Mouse (Mus musculus): Measurements from ENCODE around the gene Olfr493. TPM values are rescaled to one million over a fixed set of nuclear protein-coding genes. Genes with fewer than 3 reads are reported as not detected.

Olfr493 gene
- not detected in 2 replicates for polyA plus RNA-seq (2015; fragmentation: Nextera tagmentation; extraction: Ambion mirVana)

DNA sequence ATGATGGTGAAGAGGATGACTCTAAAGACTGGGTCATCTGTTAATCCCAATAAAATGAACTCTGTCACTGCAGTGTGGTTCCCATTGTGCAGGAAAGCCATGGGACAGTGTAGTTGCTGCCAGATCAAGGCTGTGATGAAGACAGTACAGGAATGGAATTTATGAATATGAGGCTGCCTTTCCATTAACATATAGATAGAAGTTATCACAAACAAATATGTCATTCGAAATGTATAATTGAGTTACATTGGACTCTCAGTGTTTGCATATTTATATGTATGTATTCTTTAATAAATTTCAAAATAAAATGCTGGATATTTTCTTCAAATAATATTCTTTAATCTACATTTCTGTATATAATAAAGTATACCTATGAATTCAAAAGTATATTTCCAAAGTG is at the start of gene Olfr493:
TSS of gene Olfr493 (minus strand) at position 101 of the 400 bp plus-strand sequence.
- ATAC-seq = no peak
- H3K4me2 ChIP-seq (ENCODE audit: low read depth, low read length) = no peak within 1 kb of the TSS
- no peaks in the 10 kb centered on the region for H3K36me3 ChIP-seq (ENCODE audit: control insufficient read depth, insufficient read depth, low read length)
- no peaks in the 10 kb centered on the region for H3K27me3 ChIP-seq (replicated peaks; ENCODE audit: control insufficient read depth, insufficient read depth, low read length)
- no peak within 1 kb of the TSS for H3K27ac ChIP-seq (ENCODE audit: low read length)
- H3K4me1 ChIP-seq (ENCODE audit: control insufficient read depth, insufficient read depth, low read length) = no peaks in the 10 kb centered on the region
- 66% methylated on average over 1 of the region's 1 CpGs for WGBS
- no peaks in the 10 kb centered on the region for H3K9me3 ChIP-seq (ENCODE audit: control insufficient read depth, low read length)
- no peak within 1 kb of the TSS for H3K9ac ChIP-seq (ENCODE audit: low read depth, low read length)
- no peak within 1 kb of the TSS for H3K4me3 ChIP-seq (ENCODE audit: low read length)

GRCm38 (mm10) chr7:108392867-108393266 is 46.1 kb upstream of the Olfr493 start, which contains the start of gene Olfr495:
Gene Olfr495 (plus strand): TSS chr7:108393167.
- WGBS = 68% methylated on average over 1 of the region's 1 CpGs
- no peak for ATAC-seq
- no peaks in the 10 kb centered on the region for H3K9me3 ChIP-seq (ENCODE audit: control insufficient read depth, low read length)

GRCm38 (mm10) chr7:108365035-108365434 is 18.3 kb upstream of the Olfr493 start, which contains the start of gene Olfr494:
Gene Olfr494 (plus strand): TSS chr7:108365335.
- H3K9me3 ChIP-seq (ENCODE audit: control insufficient read depth, low read length) = no peaks in the 10 kb centered on the region
- no peaks in the 10 kb centered on the region for H3K27me3 ChIP-seq (replicated peaks; ENCODE audit: control insufficient read depth, insufficient read depth, low read length)
- H3K27ac ChIP-seq (ENCODE audit: low read length) = no peak within 1 kb of the TSS
- H3K4me3 ChIP-seq (ENCODE audit: low read length) = no peak within 1 kb of the TSS
- no peaks in the 10 kb centered on the region for H3K4me1 ChIP-seq (ENCODE audit: control insufficient read depth, insufficient read depth, low read length)
- H3K36me3 ChIP-seq (ENCODE audit: control insufficient read depth, insufficient read depth, low read length) = no peaks in the 10 kb centered on the region
- H3K4me2 ChIP-seq (ENCODE audit: low read depth, low read length) = no peak within 1 kb of the TSS
- ATAC-seq = no peak
- no peak within 1 kb of the TSS for H3K9ac ChIP-seq (ENCODE audit: low read depth, low read length)
- WGBS = 78% methylated on average over 3 of the region's 3 CpGs

More at GRCm38 (mm10) chr7:108392867-108393266, 46.1 kb upstream of the Olfr493 start, which contains the start of gene Olfr495:
- H3K4me2 ChIP-seq (ENCODE audit: low read depth, low read length) = no peak within 1 kb of the TSS
- no peak within 1 kb of the TSS for H3K27ac ChIP-seq (ENCODE audit: low read length)
- no peaks in the 10 kb centered on the region for H3K4me1 ChIP-seq (ENCODE audit: control insufficient read depth, insufficient read depth, low read length)
- no peak within 1 kb of the TSS for H3K9ac ChIP-seq (ENCODE audit: low read depth, low read length)
- H3K27me3 ChIP-seq (replicated peaks; ENCODE audit: control insufficient read depth, insufficient read depth, low read length) = no peaks in the 10 kb centered on the region
- H3K4me3 ChIP-seq (ENCODE audit: low read length) = no peak within 1 kb of the TSS
- H3K36me3 ChIP-seq (ENCODE audit: control insufficient read depth, insufficient read depth, low read length) = no peaks in the 10 kb centered on the region

DNA sequence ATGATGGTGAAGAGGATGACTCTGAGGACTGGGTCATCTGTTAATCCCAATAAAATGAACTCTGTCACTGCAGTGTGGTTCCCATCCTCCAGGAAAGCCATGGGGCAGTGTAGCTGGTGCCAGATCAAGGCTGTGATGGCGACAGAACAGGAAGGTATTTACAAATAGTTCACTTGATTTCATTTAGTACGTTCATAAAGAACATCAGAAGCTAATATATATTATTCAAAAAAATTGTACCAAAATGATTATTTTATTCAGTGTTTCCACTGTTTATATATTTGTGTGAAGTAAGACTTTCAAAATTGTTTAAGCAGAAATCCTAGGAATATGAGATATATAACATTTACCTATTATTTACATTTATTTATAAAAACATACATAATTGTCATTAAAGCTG is 23.2 kb downstream of the Olfr493 start, which contains the start of gene Olfr492:
TSS of gene Olfr492 (minus strand) at position 101 of the 400 bp plus-strand sequence.
- ATAC-seq = no peak
- Histone ChIP-seq H3K27me3 (replicated peaks; ENCODE audit: control insufficient read depth, insufficient read depth, low read length) (no peaks in the 10 kb centered on the region), H3K9ac (ENCODE audit: low read depth, low read length) (no peak within 1 kb of the TSS), H3K27ac (ENCODE audit: low read length) (no peak within 1 kb of the TSS), H3K4me3 (ENCODE audit: low read length) (no peak within 1 kb of the TSS), H3K4me2 (ENCODE audit: low read depth, low read length) (no peak within 1 kb of the TSS), H3K4me1 (ENCODE audit: control insufficient read depth, insufficient read depth, low read length) (no peaks in the 10 kb centered on the region), H3K9me3 (ENCODE audit: control insufficient read depth, low read length) (no peaks in the 10 kb centered on the region), H3K36me3 (ENCODE audit: control insufficient read depth, insufficient read depth, low read length) (no peaks in the 10 kb centered on the region)
- WGBS = 78% methylated on average over 2 of the region's 2 CpGs

DNA sequence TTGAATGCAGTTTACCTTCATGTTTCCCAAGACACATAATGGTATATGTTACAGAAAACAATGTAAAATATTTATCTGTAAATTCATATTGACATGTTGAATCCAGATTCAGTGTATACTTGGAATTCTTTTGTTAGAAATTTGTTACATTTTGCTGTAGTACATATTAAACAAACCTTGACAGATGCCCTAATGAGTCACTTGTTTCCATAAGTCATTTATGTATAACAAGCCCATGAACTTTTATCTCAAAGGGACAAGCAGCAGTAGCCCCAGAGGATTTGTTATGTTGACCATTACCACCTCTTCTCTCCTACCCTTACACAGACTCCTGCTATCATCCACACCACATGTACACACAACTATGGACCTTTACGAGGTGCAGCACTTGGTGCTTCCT is 33.6 kb downstream of the Olfr493 start, which contains the start of gene Olfr491:
TSS of gene Olfr491 (plus strand) at position 301 of the 400 bp plus-strand sequence.
- H3K4me1 ChIP-seq (ENCODE audit: control insufficient read depth, insufficient read depth, low read length) = no peaks in the 10 kb centered on the region
- 57% methylated on average over 1 of the region's 1 CpGs for WGBS
- no peak within 1 kb of the TSS for H3K4me3 ChIP-seq (ENCODE audit: low read length)
- no peaks in the 10 kb centered on the region for H3K9me3 ChIP-seq (ENCODE audit: control insufficient read depth, low read length)
- H3K36me3 ChIP-seq (ENCODE audit: control insufficient read depth, insufficient read depth, low read length) = no peaks in the 10 kb centered on the region
- no peaks in the 10 kb centered on the region for H3K27me3 ChIP-seq (replicated peaks; ENCODE audit: control insufficient read depth, insufficient read depth, low read length)
- no peak within 1 kb of the TSS for H3K9ac ChIP-seq (ENCODE audit: low read depth, low read length)
- no peak for ATAC-seq
- H3K4me2 ChIP-seq (ENCODE audit: low read depth, low read length) = no peak within 1 kb of the TSS
- H3K27ac ChIP-seq (ENCODE audit: low read length) = no peak within 1 kb of the TSS

Other genes with a start within 250 kb of the Olfr493 start
- gene Olfr482, start 249.4 kb downstream of the Olfr493 start, polyA plus RNA-seq (2015; fragmentation: Nextera tagmentation; extraction: Ambion mirVana) = 0.06 TPM in 1 of 2 replicates, not detected in the other
- not detected in 2 replicates for gene Olfr483, start 246.1 kb downstream of the Olfr493 start, polyA plus RNA-seq (2015; fragmentation: Nextera tagmentation; extraction: Ambion mirVana)
- gene Olfr484, start 219.5 kb downstream of the Olfr493 start, polyA plus RNA-seq (2015; fragmentation: Nextera tagmentation; extraction: Ambion mirVana) = not detected in 2 replicates
- not detected in 2 replicates for gene Olfr485, start 187.1 kb downstream of the Olfr493 start, polyA plus RNA-seq (2015; fragmentation: Nextera tagmentation; extraction: Ambion mirVana)
- not detected in 2 replicates for gene Olfr486, start 174.2 kb downstream of the Olfr493 start, polyA plus RNA-seq (2015; fragmentation: Nextera tagmentation; extraction: Ambion mirVana)
- gene Olfr487, start 132.3 kb downstream of the Olfr493 start, polyA plus RNA-seq (2015; fragmentation: Nextera tagmentation; extraction: Ambion mirVana) = not detected in 2 replicates
- not detected in 2 replicates for gene Olfr488, start 88.6 kb downstream of the Olfr493 start, polyA plus RNA-seq (2015; fragmentation: Nextera tagmentation; extraction: Ambion mirVana)
- not detected in 2 replicates for gene Olfr490, start 58.0 kb downstream of the Olfr493 start, polyA plus RNA-seq (2015; fragmentation: Nextera tagmentation; extraction: Ambion mirVana)
- not detected in 2 replicates for gene Olfr491, start 33.5 kb downstream of the Olfr493 start, polyA plus RNA-seq (2015; fragmentation: Nextera tagmentation; extraction: Ambion mirVana)
- not detected in 2 replicates for gene Olfr492, start 23.3 kb downstream of the Olfr493 start, polyA plus RNA-seq (2015; fragmentation: Nextera tagmentation; extraction: Ambion mirVana)
- not detected in 2 replicates for gene Olfr494, start 18.4 kb upstream of the Olfr493 start, polyA plus RNA-seq (2015; fragmentation: Nextera tagmentation; extraction: Ambion mirVana)
- not detected in 2 replicates for gene Olfr495, start 46.2 kb upstream of the Olfr493 start, polyA plus RNA-seq (2015; fragmentation: Nextera tagmentation; extraction: Ambion mirVana)
- not detected in 2 replicates for gene Olfr497, start 73.4 kb upstream of the Olfr493 start, polyA plus RNA-seq (2015; fragmentation: Nextera tagmentation; extraction: Ambion mirVana)
- not detected in 2 replicates for gene Olfr498, start 118.3 kb upstream of the Olfr493 start, polyA plus RNA-seq (2015; fragmentation: Nextera tagmentation; extraction: Ambion mirVana)
- not detected in 2 replicates for gene Olfr502, start 178.1 kb upstream of the Olfr493 start, polyA plus RNA-seq (2015; fragmentation: Nextera tagmentation; extraction: Ambion mirVana)
- gene Olfr503, start 197.5 kb upstream of the Olfr493 start, polyA plus RNA-seq (2015; fragmentation: Nextera tagmentation; extraction: Ambion mirVana) = not detected in 2 replicates
- not detected in 2 replicates for gene Olfr504, start 218.8 kb upstream of the Olfr493 start, polyA plus RNA-seq (2015; fragmentation: Nextera tagmentation; extraction: Ambion mirVana)

All from intestine, embryonic 16.5 days (tissue).